Mouse (Mus musculus) CH12.LX (cell line): ENCODE measurements around the gene Stk40.

Source experiments
- CTCF ChIP-seq, 2 experiments: IDR thresholded peaks in 1 of 2; conservative IDR thresholded peaks in 1 of 2; 2 replicates each; pipeline ENCODE4 v1.5.1; 2011 to 2012; ENCODE audit warnings: low read depth in 2 of 2, low read length in 2 of 2, improper control_type of control experiment in 1 of 2, inconsistent platforms in 1 of 2, mild to moderate bottlenecking in 1 of 2, moderate library complexity in 1 of 2
- ELF1 ChIP-seq: IDR thresholded peaks from 2 replicates; pipeline ENCODE4 v1.6.1; 2014; ENCODE audit warnings: low read depth, mild to moderate bottlenecking, inconsistent platforms, low read length, improper control_type of control experiment
- EP300 ChIP-seq: IDR thresholded peaks from 2 replicates; pipeline ENCODE4 v1.6.1; 2011; ENCODE audit warnings: low read length, improper control_type of control experiment
- GABPA ChIP-seq: IDR thresholded peaks from 2 replicates; pipeline ENCODE4 v1.6.1; 2012; ENCODE audit warnings: low read depth, low read length, improper control_type of control experiment, inconsistent platforms; ENCODE audit not compliant: insufficient replicate concordance
- MAFK ChIP-seq: IDR thresholded peaks from 2 replicates; pipeline ENCODE4 v1.6.1; 2011; ENCODE audit warnings: low read length, improper control_type of control experiment; ENCODE audit not compliant: insufficient replicate concordance
- MAZ ChIP-seq: IDR thresholded peaks from 2 replicates; pipeline ENCODE4 v1.6.1; 2012; ENCODE audit warnings: low read depth, mild to moderate bottlenecking, inconsistent platforms, low read length, improper control_type of control experiment, moderate library complexity
- POLR2A ChIP-seq: IDR thresholded peaks from 2 replicates; pipeline ENCODE4 v1.6.1; 2011; ENCODE audit warnings: low read depth, mild to moderate bottlenecking, improper control_type of control experiment, low read length
- RCOR1 ChIP-seq: conservative IDR thresholded peaks from 2 replicates; pipeline ENCODE4 v1.6.1; 2012; ENCODE audit warnings: low read depth, mild to moderate bottlenecking, inconsistent platforms, low read length, improper control_type of control experiment
- SMC3 ChIP-seq: IDR thresholded peaks from 2 replicates; pipeline ENCODE4 v1.6.1; 2011; ENCODE audit warnings: low read depth, low read length, improper control_type of control experiment
- TCF12 ChIP-seq: IDR thresholded peaks from 2 replicates; pipeline ENCODE4 v1.6.1; 2014; ENCODE audit warnings: low read depth, mild to moderate bottlenecking, inconsistent platforms, low read length, improper control_type of control experiment
- USF1 ChIP-seq: IDR thresholded peaks from 2 replicates; pipeline ENCODE4 v1.6.1; 2014; ENCODE audit warnings: low read depth, mild to moderate bottlenecking, inconsistent platforms, low read length, improper control_type of control experiment
- ZC3H11A ChIP-seq: IDR thresholded peaks from 2 replicates; pipeline ENCODE4 v1.6.1; 2012; ENCODE audit warnings: low read depth, mild to moderate bottlenecking, inconsistent platforms, low read length, improper control_type of control experiment
- ZMIZ1 ChIP-seq: IDR thresholded peaks from 2 replicates; pipeline ENCODE4 v1.6.1; 2012; ENCODE audit warnings: low read depth, mild to moderate bottlenecking, inconsistent platforms, low read length, improper control_type of control experiment
- ZNF384 ChIP-seq: IDR thresholded peaks from 2 replicates; pipeline ENCODE4 v1.6.1; 2012; ENCODE audit warnings: low read depth, low read length, improper control_type of control experiment, inconsistent platforms

DNA sequence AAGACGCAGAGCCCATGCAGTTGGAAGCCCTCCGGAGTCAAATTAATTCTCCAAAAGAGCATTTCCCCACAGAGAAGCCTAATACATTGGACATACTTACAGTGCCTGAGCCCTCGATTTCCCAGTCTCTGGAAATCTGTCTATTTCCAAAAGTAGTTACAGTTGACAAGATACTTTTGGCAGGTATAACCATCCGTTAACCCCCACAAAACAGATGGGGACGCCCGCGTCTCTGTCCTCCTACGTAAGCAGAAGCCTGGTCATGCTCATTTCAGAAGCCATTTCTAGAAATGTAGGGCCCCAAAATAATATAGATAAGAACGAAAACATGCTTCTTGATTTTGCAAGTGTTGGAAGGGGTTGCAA, 44.8 kb upstream of the Stk40 start:
- TF ChIP-seq EP300 (no peak), MAFK (no peak), ZNF384 (no peak), CTCF (conservative IDR thresholded peaks at IDR 0.05 in 1 of 2, IDR thresholded peaks at IDR 0.05 in 1 of 2; ENCODE audit: low read depth in 2 of 2, low read length in 2 of 2) (no peak), USF1 (no peak), SMC3 (no peak), ZMIZ1 (no peak), ELF1 (no peak), ZC3H11A (no peak), GABPA (no peak), RCOR1 (no peak), TCF12 (no peak), MAZ (no peak), POLR2A (no peak)
